Mouse (Mus musculus) WW6 (cell line): ENCODE measurements around the gene Nipal4.

Experiments used
- DNase-seq: peaks from one replicate; pipeline ENCODE4 v3.0.0-alpha.2; 2013; ENCODE audit warnings: low read depth, low spot score

Nipal4 gene

DNA sequence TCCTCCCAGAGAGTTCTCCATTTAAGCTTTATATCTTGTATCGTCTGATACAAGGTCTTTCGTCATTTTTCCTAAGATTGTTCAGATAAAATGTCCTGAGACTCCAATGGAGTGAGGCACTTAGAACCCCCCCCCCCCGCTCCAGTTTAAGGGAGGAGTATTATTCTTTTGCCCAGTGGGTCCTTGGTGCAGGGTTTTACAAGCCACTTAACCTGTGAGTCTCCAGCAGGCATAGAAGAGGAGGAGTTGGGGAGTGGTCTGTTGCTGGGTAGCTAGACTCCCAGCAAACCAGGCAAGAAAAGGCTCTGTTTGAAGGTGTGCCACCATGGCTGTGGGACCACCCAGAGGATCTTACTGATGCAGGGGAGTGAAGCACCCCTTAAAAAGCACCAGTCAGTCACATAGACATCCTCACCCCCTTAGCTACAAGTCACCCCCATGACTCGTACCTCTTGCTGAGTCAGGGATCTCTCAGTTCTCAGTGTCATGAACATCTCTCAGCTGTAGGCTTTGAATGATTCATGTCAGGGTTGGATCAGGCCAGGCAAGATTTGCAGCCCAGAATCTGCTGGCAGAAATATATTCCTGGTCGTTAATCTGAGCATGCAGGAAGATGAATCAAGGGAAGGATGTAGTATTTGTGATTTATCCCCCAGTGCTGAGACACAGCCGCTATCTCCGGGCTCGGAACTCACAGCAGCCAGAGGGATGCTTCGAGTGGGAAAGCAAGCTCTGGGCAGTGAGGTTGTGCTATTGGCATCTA, 50.7 kb downstream of the Nipal4 start:
- no peak for DNase-seq

DNA sequence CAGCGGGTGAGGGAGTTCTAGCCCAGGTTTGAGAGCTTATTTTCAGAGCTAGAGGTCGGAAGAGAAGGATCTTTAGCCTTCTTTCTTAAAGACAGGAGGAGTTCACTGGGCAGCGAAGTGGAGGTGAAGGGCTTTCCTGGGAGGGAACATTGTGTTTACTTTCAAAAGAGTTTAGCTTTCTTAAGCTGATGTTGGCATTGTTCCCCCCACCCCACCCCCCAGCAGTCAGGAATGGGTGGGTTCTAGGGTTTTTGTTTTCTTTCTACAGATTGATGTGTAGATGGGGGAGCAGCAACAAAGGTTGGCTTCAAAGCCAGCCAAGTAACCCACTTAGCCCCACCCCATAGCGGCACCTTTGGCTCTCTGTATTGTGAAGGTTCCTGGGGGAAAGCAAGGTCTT, 51.3 kb downstream of the Nipal4 start:
- peak; percentile 77 for DNase-seq

DNA sequence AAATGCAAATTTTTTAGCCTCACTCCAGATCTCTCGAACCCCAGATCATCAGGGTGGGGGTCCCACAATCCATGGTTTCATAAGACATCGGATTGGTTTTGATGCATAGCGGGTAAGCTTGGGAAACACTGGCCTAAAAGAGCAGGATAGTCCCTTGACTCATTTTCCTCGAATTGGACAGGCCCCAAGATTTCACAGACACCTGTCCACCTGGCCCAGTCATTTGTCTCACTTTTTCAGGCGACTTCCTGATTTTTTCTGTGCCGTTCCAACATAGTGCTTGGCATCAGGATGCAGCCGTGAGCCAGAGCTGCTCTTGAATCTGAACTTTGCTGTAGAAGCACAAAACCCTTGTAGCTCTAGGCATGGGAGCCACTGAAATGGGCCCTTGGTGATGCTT, 52.1 kb downstream of the Nipal4 start:
- no peak for DNase-seq

DNA sequence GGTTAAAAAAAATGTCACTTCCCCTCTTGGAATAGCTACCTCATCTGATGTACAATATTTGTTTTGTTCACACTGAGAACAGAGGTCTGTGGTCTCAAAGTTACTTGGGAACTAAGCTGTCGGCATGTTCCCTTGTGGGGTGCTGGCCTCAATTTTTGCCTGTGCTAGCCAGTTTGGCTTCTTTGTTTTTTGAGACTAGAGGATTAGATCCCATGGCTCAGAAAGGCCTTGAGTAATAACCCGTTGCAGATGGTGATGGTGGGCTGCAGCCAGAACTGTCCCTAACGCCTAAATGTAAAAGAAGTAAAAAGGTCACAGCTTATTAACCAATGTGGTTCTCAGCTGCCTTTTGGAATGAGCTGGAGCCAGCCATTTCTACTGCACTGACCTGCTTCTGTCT, 53.1 kb downstream of the Nipal4 start:
- DNase-seq, result no peak

DNA sequence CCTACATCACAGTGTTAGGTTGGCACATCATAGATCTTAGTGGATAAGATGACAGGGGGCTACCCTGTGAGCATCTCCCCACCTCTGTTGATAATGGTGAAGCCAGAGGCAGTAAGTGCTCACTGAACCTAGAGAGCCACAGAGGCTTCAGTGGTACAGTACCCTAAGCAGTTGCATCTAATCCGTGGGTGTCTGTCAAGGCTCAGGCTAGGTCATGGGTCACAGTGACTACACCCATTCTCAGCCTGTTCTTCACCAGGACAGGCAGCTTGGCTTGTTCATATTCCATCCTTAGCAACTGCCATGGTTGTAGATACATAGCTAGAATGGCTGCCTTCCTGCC, 55.4 kb downstream of the Nipal4 start:
- no peak for DNase-seq

DNA sequence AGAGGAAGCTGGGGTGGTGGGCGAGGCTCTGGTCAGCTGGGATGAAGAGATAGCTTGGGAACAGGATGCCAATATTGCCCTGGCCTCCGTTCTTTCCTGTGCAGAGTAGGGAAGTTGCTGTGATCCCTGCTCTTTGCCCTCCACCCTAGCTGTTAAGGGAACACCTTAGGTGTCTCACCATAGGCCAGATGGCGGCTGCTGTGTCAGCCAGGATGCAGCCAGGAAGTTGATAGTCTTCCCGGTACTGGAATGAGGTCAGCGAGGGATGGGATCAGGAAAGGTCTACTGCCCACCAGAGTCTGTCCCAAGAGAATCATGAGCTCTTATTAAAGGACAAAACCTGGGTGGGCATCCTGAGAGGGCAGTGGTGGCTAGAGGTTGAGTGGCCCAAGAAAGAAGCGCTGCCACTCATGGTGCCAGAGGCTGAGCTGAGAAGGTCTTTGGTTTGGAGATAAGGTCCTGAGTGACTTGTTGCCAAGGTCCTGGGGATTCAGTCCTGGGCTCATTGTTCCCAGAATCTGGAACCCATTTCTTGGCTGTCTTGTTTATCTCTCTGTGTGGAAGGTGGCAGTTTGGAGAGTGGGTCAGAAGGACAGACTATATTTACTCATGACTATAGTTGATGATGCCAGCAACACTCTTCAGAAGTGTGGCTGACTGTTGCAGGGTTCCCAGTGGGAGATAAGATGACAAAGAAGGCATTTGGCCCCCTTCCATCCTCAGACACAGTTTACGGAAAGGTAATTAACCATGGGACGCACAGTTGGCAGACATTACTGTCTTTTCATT, 56.0 kb downstream of the Nipal4 start:
- DNase-seq, result no peak

DNA sequence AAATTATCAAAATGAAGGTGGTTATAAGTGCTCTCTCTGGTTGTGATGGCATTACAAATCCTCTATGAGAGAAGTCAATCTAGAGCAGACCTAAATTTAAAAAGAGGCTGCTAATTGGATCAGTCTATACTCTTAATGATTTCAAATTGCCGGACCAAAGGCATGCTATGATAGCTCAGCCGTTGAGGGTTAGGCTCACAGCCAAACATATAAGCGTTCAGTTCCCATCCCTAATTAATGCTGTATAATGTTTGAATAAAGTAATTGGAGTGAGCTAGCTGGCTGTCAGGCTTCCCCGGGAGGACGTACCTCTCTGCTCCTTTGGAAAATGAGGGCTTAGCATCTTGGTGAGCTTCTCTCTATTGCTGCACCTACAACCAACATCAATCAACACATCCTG, 57.1 kb downstream of the Nipal4 start:
- DNase-seq, result no peak

DNA sequence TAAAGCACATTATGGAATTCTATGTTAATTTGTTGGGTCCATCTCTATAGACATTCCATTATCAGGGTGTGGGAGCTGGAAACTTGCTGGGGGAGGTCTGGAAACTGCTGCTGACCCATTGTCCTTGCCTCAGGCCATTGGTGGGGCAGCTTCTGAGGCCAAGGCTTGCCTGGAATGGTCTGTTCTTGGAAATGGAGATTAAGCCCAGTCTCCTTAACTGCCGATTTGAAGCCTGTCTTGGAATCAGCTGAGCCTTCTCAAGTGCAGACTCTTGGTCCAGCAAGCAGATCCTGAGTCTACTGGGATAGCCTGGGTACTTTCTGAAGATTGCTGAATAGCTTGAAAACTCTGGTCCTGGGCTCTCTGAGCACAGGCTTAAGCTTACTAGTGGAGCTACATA, 59.3 kb downstream of the Nipal4 start:
- DNase-seq, result no peak

DNA sequence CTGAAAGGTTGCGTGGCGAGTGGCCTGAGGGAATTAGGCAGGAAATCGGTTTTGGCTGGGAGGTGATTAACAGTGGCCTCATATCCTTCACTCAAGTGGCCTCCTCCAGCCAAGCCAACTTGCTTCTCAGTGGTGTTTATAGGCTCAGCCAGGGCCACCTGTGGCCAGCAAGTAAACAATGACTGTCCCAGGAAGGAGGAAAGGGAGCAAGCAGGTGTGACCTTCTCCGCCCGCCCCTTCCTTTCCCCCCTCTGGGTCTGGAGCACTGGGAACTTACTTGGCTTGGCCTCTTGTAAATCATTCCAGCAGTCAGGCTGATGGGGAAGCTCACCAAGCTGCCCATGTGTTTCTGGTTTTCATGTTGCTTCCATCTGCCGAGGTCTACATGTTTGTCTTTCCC, 64.2 kb downstream of the Nipal4 start:
- no peak for DNase-seq
